Mouse (Mus musculus): ENCODE data around the gene Zdbf2.

Zdbf2 gene

GRCm38 (mm10) chr1:63272741-63273338 is at the start of gene Zdbf2:
Gene Zdbf2 (plus strand): TSS chr1:63273265.
- no peak for DNase-seq

- DNase-seq, result no peak
These were observed 48.1 kb upstream of the Zdbf2 start for GRCm38 (mm10) chr1:63225009-63225408.

- DNase-seq, result no peak
These were observed 47.2 kb upstream of the Zdbf2 start for GRCm38 (mm10) chr1:63225890-63226289.

GRCm38 (mm10) chr1:63227241-63227640 is 45.8 kb upstream of the Zdbf2 start:
- no peak for DNase-seq

GRCm38 (mm10) chr1:63237371-63237770 is 35.7 kb upstream of the Zdbf2 start:
- no peak for DNase-seq

GRCm38 (mm10) chr1:63239305-63239704 is 33.8 kb upstream of the Zdbf2 start:
- no peak for DNase-seq

GRCm38 (mm10) chr1:63239751-63240150 is 33.3 kb upstream of the Zdbf2 start:
- no peak for DNase-seq

- DNase-seq, result no peak
These were observed 29.2 kb upstream of the Zdbf2 start for GRCm38 (mm10) chr1:63243854-63244253.

- no peak for DNase-seq
These were observed 26.1 kb upstream of the Zdbf2 start for GRCm38 (mm10) chr1:63246862-63247521.

- DNase-seq, result no peak
These were observed 25.2 kb upstream of the Zdbf2 start for GRCm38 (mm10) chr1:63247831-63248359.

GRCm38 (mm10) chr1:63248360-63248851 is 24.7 kb upstream of the Zdbf2 start:
- no peak for DNase-seq

- no peak for DNase-seq
These were observed 23.8 kb upstream of the Zdbf2 start for GRCm38 (mm10) chr1:63249261-63249660.

GRCm38 (mm10) chr1:63252351-63253209 is 20.5 kb upstream of the Zdbf2 start:
- DNase-seq, result no peak

- DNase-seq, result no peak
These were observed 19.8 kb upstream of the Zdbf2 start for GRCm38 (mm10) chr1:63253291-63253690.

- no peak for DNase-seq
These were observed 18.0 kb upstream of the Zdbf2 start for GRCm38 (mm10) chr1:63255101-63255500.

GRCm38 (mm10) chr1:63256083-63256482 is 17.0 kb upstream of the Zdbf2 start:
- DNase-seq, result peak; percentile 35

GRCm38 (mm10) chr1:63258501-63258900 is 14.6 kb upstream of the Zdbf2 start:
- no peak for DNase-seq

GRCm38 (mm10) chr1:63259271-63259830 is 13.7 kb upstream of the Zdbf2 start:
- no peak for DNase-seq

- DNase-seq, result no peak
These were observed 12.9 kb upstream of the Zdbf2 start for GRCm38 (mm10) chr1:63259916-63260741.

GRCm38 (mm10) chr1:63260742-63261033 is 12.4 kb upstream of the Zdbf2 start:
- no peak for DNase-seq

- DNase-seq, result no peak
These were observed 11.9 kb upstream of the Zdbf2 start for GRCm38 (mm10) chr1:63261041-63261590.

GRCm38 (mm10) chr1:63263671-63264070 is 9.4 kb upstream of the Zdbf2 start:
- no peak for DNase-seq
